24 mouse cellular contexts compared by ENCODE assay signal in genomic region chr1:34312806-34313205, GRCm38 (mm10).
A peak's percentile ranks its signal among the peaks of the same experiment; 100 is the strongest.
DNase-seq lines count a peak whose midpoint lies in the region; ATAC-seq and TF ChIP-seq lines count a peak whose summit lies in the region.
"Had no signal": no experiment of that assay in that cellular context is flagged by ENCODE, and none has a peak within 500 bp of the region (broad histone marks: within the 10 kb centered on the region; RNA-seq: fewer than 3 reads in every experiment).

No protein-coding gene starts in this region.

- H3K4me2 ChIP-seq in heart, postnatal 0 days (ENCODE audit: low read depth, low read length): no peak overlapping the region
- no peak overlapping the region for H3K4me2 ChIP-seq in heart, embryonic 11.5 days
- H3K4me2 ChIP-seq: limb, embryonic 12.5 days; midbrain, embryonic 13.5 days; neural tube, embryonic 13.5 days; stomach, embryonic 15.5 days had no signal

- no peak overlapping the region for H3K4me3 ChIP-seq in heart, postnatal 0 days (ENCODE audit: low read depth, low read length)
- no peak overlapping the region for H3K4me3 ChIP-seq in heart, embryonic 11.5 days (ENCODE audit: low read depth, low read length)
- H3K4me3 ChIP-seq in embryonic fibroblast, embryonic 13.5 days (ENCODE audit: insufficient read depth, low read length): no peak overlapping the region
- H3K4me3 ChIP-seq: erythroblast, embryonic 14.5 days; limb, embryonic 12.5 days; midbrain, embryonic 13.5 days; neural tube, embryonic 13.5 days; stomach, embryonic 15.5 days had no signal

- 82% methylated on average over 4 of the region's 4 CpGs for WGBS in heart, postnatal 0 days
- 77% methylated on average over 4 of the region's 4 CpGs for WGBS in heart, embryonic 11.5 days (ENCODE audit: insufficient replicate concordance)

- TF ChIP-seq POLR2A in embryonic fibroblast, embryonic 13.5 days (IDR thresholded peaks at IDR 0.05; ENCODE audit: low read depth, low read length): no peak

- TF ChIP-seq EP300 in heart, postnatal 0 days (IDR thresholded peaks at IDR 0.05; ENCODE audit: low read depth): no peak

- peaks cover 15% of the 10 kb centered on the region for H3K36me3 ChIP-seq in heart, postnatal 0 days (replicated peaks; ENCODE audit: control insufficient read depth, insufficient read depth, low read length)
- no peaks in the 10 kb centered on the region; the same call in none of the 2 replicates for H3K36me3 ChIP-seq in heart, embryonic 11.5 days (ENCODE audit: control insufficient read depth, insufficient read depth, low read length)
- H3K36me3 ChIP-seq: stomach, embryonic 15.5 days had no signal

- H3K27me3 ChIP-seq in heart, postnatal 0 days (ENCODE audit: control insufficient read depth, insufficient read depth, low read length): no peaks in the 10 kb centered on the region
- H3K27me3 ChIP-seq in heart, embryonic 11.5 days (ENCODE audit: control insufficient read depth, insufficient read depth, low read length): no peaks in the 10 kb centered on the region
- H3K27me3 ChIP-seq: limb, embryonic 12.5 days; midbrain, embryonic 13.5 days; neural tube, embryonic 13.5 days; stomach, embryonic 15.5 days had no signal

- H3K9me3 ChIP-seq in heart, postnatal 0 days (replicated peaks; ENCODE audit: control insufficient read depth, low read length): no peaks in the 10 kb centered on the region
- H3K9me3 ChIP-seq in heart, embryonic 11.5 days (replicated peaks; ENCODE audit: control insufficient read depth, low read length): no peaks in the 10 kb centered on the region
- H3K9me3 ChIP-seq: limb, embryonic 12.5 days; midbrain, embryonic 13.5 days; neural tube, embryonic 13.5 days; stomach, embryonic 15.5 days had no signal

- H3K4me1 ChIP-seq in heart, postnatal 0 days (ENCODE audit: control insufficient read depth, insufficient read depth): 0 out of 2 replicates have a peak, but pooled peaks cover 8% of the 10 kb centered on the region
- 0 out of 2 replicates have a peak, but pooled peaks cover 3% of the 10 kb centered on the region for H3K4me1 ChIP-seq in heart, embryonic 11.5 days (ENCODE audit: control insufficient read depth, insufficient read depth, low read length)
- H3K4me1 ChIP-seq in embryonic fibroblast, embryonic 13.5 days (ENCODE audit: control insufficient read depth, insufficient read depth, low read length): peaks cover 7% of the 10 kb centered on the region; the same call in 1 of the 2 replicates
- H3K4me1 ChIP-seq: limb, embryonic 12.5 days; midbrain, embryonic 13.5 days; neural tube, embryonic 13.5 days; stomach, embryonic 15.5 days had no signal

- peak; percentile 78 for ATAC-seq in heart, postnatal 0 days (ENCODE audit: insufficient read depth, low read depth)
- ATAC-seq in heart, embryonic 11.5 days (replicated peaks; ENCODE audit: insufficient number of reproducible peaks, low FRiP score, low TSS enrichment): no peak
- ATAC-seq: forebrain, embryonic 14.5 days; hindbrain, embryonic 16.5 days; intestine, embryonic 16.5 days; lung, postnatal 0 days; midbrain, embryonic 13.5 days had no signal

- peak overlapping the region; percentile 79 for H3K27ac ChIP-seq in heart, postnatal 0 days (ENCODE audit: low read depth)
- H3K27ac ChIP-seq in heart, embryonic 11.5 days (ENCODE audit: low read depth, low read length): no peak overlapping the region
- peak overlapping the region; percentile 93 for H3K27ac ChIP-seq in embryonic fibroblast, embryonic 13.5 days (ENCODE audit: insufficient read depth, low read length)
- H3K27ac ChIP-seq: limb, embryonic 12.5 days; liver, embryonic 14.5 days; midbrain, embryonic 13.5 days; neural tube, embryonic 13.5 days; stomach, embryonic 15.5 days had no signal

- peak; percentile 85 for DNase-seq in heart, adult 11 months
- DNase-seq in heart, adult 9 months (ENCODE audit: low spot score in 2 of 2): no peak
- DNase-seq in heart, postnatal 0 days (ENCODE audit: low spot score): peak; percentile 62
- DNase-seq in Muller cell, postnatal 12 days (ENCODE audit: inconsistent ontology term): peak; percentile 32
- DNase-seq in urinary bladder, adult 2 months (ENCODE audit: low spot score): no peak
- DNase-seq: adrenal gland, postnatal 10 days; B cell, adult 2 months; cerebellum, adult 11 months; gastrocnemius, postnatal 14 days; kidney, postnatal 4 days; right cerebral cortex, postnatal 25 days; thymus, adult 2 months had no signal

- no peak overlapping the region for H3K9ac ChIP-seq in heart, postnatal 0 days (replicated peaks; ENCODE audit: low read depth, low read length)
- no peak overlapping the region for H3K9ac ChIP-seq in heart, embryonic 11.5 days (ENCODE audit: low read depth, low read length)
- H3K9ac ChIP-seq: limb, embryonic 12.5 days; liver, embryonic 14.5 days; midbrain, embryonic 13.5 days; neural tube, embryonic 13.5 days; stomach, embryonic 15.5 days had no signal

- TF ChIP-seq CTCF in heart, postnatal 0 days (IDR thresholded peaks at IDR 0.05; ENCODE audit: low read depth): no peak
- TF ChIP-seq CTCF in embryonic fibroblast, embryonic 13.5 days (IDR thresholded peaks at IDR 0.05; ENCODE audit: borderline replicate concordance, insufficient read depth, low read length): no peak

Comparison
In these comparisons a context has a peak if more than half of its experiments do, and no peak if none do; other contexts are left out.
1. DNase-seq: peak in heart, adult 11 months (single experiment), heart, postnatal 0 days (single experiment) and Muller cell, postnatal 12 days (single experiment); none in heart, adult 9 months (0 of 2) and urinary bladder, adult 2 months (single experiment).